Mouse (Mus musculus): ENCODE measurements around the gene Ptcd1.

GRCm38 (mm10) chr5:145191962-145192361, 25.1 kb upstream of the Ptcd1 start, which contains the start of gene Atp5j2:
- TF ChIP-seq EP300 (IDR thresholded peaks at IDR 0.05; ENCODE audit: insufficient read depth, low read depth, low read length) (no peak), CTCF (IDR thresholded peaks at IDR 0.05) (no peak)
